Mouse (Mus musculus): ENCODE data around the gene Chchd6.

The Chchd6 gene

DNA sequence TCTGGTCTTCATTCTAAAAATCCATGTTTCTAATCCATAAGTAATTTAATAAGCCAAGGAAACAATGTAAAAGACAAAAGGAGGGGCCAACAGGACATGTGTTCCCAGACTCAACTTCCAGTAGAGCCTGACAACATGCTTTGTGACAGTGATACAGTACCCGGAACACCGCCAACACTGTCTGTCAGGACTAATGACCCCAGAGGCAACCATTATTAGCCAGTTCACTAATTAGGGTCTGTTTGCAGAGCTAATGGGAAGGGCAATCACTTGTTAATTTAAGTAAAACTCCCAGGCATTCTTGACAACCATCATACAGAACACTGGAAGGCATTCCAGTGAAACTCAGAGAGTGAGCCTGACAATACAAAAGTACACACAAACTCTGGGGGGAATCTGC is 193.0 kb downstream of the Chchd6 start:
- no peak for DNase-seq

DNA sequence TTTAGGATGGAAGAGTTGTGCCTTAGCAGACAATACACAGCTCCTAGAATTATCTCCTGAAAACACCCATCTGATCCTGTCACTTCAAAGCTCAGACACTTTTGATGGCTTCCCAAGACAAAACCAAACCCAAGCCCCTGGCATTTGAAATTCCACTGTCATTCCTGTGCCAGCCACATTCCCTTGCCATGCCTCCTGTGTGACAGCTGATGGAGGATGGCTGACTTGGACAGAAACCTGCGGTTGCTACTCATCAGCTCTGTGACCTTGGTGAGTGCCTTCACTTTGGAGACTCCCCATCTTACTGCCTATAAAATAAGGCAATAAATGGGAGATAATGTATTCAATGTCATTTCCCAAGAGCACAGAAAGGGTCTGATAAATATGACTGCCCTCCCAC is 195.9 kb downstream of the Chchd6 start:
- no peak for DNase-seq

DNA sequence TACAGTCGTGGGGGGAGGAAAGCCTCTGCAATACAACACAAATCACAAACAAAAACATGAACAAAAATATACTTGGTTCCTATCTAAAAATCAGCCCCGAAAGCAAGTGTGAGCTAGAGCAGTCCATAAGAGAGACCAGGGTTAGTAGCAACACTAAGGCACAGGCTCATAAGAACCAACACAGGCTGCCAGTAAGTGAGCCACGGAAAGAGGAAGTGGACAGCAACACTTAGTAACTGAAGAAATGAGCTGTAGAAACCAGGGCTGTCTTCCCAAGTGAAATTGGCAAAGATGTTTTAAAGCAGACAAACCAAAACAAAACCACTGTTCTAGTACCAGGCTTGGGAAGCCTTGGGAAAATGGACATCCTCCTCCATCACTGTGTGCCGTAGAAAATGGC is 197.5 kb downstream of the Chchd6 start:
- DNase-seq = no peak

DNA sequence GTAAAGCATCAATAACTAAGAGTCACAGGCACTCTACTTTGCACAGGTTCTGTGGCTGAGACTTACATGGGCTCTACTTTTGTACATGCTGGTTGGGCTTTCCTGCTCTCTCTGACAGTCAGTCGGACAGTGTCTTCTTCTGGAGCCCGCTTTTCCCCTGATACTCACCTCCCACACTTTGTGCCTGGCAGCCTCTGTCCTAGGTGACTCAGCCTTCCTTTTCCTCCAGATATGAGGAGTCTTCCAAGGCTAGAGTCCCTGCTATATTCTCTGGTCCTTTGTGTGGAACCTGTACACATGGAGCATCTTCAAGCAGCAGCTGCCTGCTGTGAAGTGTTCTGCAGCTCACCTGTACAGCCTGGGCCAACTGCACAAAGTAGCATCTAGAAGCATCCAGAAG is 201.6 kb downstream of the Chchd6 start:
- DNase-seq = no peak

DNA sequence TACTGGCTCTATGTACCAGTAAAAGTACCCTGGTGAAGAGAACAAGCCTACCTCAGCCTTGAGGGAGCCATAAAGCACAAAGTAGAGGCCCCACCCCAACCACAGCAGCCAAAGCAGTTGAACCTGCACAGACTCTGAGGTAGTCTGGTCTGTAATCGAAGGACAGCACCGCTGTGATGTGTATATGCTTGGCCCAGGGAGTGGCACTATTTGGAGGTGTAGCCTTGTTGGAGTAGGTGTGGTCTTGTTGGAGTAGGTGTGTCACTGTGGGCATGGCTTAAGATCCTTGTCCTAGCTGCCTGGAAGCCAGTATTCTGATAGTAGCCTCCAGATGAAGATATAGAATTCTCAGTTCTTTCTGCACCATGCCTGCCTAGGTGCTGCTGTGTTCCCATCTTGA is 203.2 kb downstream of the Chchd6 start:
- DNase-seq = no peak

DNA sequence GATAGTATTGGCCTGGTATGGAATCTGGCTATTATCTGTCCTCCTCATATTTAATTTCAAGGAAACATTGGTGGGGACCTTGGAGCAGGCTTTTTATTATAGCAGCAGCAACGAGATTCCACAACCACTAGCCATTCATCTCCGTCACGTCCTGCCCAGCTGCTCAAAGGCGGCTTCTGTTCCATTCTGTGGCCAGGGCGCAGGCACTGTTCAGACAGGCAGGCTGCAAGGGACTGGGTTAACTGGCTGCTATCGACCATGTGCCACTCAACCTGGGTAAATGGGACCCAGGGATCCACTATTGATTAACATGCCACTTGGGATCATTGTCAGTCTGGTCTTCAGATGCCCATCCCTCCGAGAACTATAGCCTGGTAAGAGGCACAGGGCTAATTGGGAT is 205.7 kb downstream of the Chchd6 start:
- no peak for DNase-seq

DNA sequence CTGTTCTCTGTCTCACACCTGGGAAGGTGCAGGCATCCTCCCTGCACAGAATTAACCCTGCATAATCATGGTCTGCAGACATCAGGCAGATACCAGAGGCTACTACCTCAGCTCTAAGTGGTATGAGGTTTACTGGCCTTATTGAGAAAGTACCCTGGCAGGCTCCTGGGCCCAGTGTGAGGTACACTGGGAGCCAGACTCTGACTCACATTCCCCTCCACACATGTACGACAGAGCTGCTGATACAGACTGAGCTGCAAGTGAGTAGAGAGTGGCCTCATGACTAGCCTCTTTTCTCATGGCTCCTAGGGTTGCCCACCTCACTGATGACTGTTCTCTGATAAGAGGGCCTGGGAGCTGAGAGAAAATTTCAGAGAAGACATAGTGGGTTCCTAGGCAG is 208.5 kb downstream of the Chchd6 start:
- DNase-seq = no peak

DNA sequence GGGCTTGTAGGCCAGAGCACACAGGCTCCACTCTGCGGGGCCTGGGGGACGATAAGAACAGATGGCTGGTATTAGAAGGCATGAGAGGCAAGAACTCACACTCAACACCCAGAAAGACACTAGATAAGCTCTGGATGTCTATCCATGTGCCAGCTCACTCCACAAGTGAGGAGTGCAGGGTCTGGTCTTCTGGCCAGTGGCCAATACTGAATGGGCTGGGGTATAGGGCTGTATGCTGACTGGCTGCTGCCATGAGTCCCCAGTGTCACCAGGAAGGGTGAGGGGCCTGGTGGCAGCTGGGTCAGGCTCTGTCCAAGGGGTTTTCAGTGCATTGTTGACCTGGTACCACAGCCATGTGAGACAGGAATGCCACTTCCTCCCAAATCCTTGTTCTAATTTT is 210.8 kb downstream of the Chchd6 start:
- no peak for DNase-seq

DNA sequence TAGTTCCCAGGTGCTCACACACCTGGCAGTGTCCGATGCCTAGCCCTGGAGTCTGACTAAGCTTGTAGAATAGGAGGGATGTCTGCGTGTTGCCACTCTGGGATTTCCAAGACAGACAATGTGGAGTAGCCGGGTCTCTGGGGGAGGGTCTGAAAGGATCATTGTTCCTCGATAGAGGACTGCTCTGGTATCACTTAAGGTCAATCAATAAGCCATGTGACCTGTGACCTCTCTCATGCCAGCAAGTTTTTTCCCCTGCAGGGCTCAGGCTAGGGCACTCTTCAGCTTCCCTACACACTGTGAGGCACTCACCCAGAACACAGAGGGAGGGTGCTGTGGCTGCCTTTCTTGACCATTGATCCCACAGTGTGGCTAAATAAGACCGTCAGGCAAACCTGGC is 213.6 kb downstream of the Chchd6 start:
- DNase-seq = no peak

DNA sequence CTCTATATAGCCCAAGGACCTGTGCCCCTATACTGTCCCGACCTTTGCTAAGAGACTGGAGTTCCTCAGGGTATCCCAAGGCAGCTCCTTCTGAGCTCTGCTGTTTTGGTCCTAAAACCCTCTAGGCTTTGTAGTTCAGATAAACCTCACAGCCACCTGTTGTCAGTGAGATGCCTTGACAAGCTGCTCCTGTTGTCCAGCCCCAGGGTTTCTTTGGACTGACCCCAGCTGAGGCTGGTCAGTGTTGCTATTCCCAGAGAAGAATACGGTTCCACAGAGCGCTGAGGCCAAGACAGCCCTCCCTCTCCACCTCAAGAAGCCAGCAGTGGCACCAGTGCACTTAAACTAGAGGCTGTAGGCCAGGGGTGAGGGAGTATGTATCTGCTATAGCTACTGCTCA is 214.3 kb downstream of the Chchd6 start:
- DNase-seq = no peak

DNA sequence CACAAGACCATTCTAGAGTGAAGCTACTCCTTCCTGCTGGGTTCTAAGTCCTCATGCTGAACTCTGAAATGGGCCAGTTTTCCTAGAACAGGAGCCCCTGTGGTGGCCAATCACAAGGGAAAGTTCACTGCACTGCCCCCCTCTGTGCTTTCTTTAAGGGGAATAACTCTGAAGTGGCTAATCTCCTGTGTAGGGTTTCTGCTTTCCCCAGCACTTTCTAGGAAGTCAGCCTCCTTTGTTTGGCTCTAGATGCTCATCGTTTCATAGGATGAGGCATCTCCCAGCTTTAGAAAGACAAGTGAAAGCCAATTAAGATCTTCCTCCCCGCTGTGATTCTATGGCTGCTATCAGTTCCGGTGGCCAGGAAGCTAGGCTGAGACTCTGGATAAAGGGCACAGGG is 214.7 kb downstream of the Chchd6 start:
- no peak for DNase-seq

DNA sequence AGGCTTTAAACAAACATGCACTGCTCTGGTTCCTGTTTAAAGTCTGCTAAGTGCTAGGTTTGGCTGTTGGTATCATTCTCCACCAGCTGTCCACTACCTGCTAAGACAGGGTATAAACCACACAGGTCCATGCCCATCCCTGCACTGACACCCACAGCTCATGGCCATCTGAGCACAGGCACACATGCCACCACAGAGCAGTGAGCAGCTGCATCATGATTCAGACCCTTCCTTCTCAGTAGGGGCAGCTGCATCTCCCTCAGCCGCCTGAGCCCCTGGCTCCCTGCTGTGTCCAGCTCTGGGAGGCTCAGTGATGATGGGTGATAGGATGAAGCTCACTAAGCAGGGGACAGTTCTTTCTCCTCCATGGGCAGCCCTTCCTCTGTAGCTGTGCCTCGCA is 217.2 kb downstream of the Chchd6 start:
- DNase-seq = no peak

DNA sequence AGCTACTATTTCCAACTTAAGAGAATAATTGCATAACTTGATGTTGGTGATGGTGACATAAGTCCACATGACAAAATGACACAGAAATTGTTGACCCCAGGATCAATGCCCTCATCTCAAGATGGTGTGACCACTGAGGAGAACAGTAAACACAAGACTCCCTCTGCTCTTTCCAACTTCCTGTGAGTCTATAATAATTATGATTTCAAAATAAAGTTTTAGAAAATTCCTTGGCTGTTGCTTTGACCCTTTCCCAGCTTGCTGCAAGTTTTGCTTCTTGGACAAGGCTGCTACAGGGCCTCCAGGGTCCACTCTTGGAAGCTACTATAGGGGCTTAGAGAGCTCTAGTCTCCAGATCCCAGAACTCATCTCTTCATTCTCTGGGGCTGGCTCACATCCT is 226.6 kb downstream of the Chchd6 start:
- no peak for DNase-seq

DNA sequence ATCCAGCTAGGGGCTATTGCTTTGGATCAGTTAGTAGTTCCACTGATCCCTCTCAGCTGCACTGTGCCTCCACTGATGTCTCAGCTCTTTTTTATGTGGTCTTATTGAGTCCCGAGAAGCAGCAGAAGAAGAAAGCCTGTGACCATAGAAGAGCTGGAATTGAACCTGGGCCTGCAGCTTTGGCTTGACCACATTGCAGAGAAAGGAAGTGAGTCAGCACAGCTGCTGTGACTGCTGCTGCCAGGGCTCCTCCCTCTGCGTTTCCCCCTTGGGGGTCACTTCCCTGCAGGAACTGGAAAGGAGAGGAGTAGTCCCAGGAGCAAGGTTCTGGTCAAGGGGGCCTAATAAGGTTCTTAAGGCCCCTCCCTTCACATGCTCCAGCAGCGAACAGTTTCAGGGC is 231.1 kb downstream of the Chchd6 start:
- peak; percentile 38 for DNase-seq

DNA sequence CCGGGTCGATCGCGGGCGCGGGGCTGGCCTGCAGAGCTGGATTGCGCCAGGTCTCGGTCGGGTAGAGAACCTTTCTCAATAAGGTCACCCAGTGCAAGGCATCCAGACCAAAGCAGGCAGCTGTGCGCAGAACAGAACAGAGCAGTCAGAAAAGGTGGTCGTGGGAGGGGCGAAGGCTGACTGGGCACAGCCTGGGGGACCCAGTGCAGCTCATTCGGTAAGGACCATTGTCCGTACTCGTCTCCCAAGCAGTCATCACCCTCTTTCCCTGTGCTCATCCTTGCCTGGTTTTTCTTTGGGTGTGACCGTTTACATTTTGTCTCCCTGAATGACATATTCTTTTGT is 232.4 kb downstream of the Chchd6 start:
- no peak for DNase-seq

DNA sequence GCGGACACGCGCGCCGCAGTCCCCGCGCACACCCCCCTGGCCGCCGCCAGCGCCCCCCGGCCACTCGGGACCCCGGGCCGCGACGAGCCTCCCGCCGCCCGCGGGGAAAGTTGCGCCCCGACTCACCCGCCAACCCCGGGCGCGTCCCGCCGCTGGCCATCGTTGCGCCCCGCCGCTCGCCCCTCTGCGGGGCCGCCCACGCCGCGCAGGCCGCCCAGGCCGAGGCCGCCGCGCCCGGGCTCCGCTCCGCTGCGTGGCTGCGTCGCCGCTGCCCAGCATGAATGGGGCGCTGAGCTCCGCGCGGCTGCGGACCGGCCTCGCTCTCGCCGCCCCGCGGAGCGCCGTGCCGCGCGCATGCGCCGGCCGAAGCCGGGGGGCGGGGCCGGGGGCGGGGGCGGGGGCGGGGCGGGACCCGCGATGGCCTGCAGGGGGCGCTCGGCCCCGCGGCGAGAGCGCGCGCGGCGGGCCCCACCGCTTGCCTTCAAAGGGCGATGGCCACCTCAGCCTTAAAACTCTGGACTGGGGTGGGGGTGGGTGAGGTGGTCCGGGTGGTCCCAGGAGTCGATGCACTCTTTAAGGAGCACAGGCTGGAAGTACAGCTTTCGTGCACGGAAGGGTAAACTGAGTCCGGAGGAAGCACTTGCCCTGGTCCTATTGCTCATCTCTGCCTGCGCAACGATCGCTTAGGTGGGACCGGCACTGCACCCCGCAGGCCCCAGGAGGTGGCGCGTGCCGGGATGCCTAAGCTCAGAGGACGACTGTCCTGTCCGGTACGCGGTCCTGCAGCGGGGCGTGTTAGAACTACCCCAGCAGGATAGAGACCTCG is 233.0 kb downstream of the Chchd6 start, which contains the start of gene Plxna1:
Gene Plxna1, minus strand, starts transcription at position 340 of the 826 bp plus-strand sequence.
- peak; percentile 80 for DNase-seq

DNA sequence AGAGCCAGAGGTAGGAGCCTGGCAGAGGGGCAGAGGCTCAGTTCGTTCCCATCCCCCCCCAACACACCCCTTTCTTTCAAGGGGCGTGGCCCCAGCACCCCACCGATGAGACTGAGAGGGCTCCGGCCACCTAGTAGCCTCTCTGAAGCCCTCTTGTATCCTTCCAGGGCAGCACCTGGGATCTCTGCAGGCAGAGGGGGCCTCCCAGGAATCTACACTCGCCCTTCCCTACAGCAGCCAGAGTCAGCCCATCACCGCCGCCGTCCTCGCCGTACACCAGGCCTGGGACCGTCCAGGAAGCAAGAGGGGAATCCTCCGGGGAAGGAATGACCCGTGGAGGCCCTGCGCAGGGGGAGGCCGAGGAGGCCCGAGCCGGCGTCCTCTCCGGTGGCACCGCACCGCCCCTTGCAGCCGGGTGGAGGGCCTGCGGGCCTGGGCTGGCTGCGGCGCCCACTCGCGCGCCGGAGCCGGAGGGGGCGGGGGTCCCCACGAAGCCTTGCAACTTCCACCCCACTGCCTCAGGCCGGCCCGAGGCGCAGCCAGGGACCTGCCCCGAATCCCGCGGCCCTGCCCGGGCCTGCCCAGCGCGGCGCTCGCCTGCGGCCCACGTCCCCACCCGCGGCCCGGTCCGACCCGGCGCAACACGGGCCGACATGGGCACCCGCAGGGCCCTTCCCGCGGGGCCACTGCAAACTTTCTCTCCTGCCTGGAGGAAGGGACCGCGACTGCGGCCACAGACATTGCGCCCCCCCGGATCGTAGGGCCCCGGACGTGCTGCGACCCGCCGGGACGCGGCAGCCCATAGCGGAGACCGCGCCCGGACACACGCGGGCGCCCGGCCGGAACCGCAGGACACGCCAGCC is 233.8 kb downstream of the Chchd6 start:
- DNase-seq = peak; percentile 67

DNA sequence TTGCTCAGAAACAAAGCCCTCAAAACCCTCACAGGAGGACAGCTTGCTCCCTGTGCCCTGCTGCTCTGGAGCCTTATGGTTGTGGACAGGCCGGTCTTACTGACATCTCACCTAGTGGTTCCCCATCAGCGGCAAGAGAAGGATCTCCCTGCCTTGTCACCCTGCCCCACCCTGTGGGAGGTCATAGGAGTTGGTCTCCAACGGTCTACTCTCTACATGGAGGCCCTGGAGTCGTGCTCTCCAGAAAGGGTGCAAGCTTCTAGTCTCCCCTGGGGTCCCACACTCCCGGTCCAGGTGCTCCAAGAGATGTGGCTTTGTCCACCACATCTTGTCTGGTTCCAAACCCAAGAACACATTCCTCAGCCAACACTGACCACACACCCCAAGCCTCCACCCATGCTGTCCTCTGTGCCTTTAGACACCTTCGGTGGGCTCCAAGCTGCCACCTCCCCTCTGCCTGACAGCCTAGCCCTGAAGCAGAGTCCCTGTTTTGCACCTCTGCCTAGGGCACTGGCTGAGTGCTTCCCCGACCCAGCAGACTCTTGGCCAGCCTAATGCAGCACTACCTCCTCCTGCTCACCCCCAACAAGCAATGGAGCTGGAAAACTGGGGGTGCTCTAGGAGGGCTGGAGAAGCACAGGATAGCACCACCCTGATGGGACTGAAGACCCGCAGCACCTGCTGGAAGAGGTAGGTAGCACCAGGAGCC is 234.6 kb downstream of the Chchd6 start:
- peak; percentile 58 for DNase-seq

DNA sequence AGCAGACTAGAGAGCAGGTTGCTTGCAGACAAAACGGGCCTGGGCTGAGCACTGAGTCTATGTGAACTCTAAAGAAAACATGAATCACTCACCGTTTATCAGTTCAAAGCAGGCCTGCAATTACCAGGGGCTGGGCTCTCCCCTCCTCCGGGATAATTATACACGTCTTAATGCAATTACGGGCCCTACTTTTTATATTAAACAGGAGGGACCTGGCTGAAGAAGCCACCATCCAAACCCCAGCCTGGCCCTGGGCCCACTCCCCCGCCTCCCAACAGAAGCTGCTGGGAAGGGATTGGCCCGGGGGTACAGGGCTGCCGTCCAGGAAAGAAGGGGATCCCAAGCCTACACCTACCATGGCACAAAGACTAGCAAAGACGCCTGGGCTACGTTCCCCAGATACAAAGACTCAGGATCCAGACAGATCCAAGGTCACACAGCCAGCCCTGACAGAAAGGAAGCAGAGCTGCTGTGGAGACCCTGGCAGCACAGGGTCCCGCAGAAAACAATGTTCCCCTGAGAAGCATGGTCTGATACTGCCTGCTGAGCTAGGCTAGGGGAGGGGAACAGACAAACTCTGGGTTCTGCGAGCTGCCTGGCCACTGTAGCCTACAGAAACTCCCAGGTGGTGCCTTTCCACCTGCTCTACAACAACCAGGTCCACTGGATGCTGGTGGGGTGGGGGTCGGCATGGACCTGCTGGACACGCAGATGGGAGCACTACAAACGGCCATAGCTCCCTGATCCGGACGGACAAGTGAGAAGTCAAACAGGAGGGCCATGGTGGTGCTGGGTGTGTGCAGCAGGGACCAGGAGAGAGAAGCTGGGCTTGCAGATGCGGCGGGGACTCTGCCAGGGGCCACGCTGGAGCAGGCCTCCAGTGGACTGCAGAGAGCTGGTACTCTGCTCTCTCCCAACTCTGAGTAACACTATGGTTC is 235.4 kb downstream of the Chchd6 start:
- peak; percentile 49 for DNase-seq

DNA sequence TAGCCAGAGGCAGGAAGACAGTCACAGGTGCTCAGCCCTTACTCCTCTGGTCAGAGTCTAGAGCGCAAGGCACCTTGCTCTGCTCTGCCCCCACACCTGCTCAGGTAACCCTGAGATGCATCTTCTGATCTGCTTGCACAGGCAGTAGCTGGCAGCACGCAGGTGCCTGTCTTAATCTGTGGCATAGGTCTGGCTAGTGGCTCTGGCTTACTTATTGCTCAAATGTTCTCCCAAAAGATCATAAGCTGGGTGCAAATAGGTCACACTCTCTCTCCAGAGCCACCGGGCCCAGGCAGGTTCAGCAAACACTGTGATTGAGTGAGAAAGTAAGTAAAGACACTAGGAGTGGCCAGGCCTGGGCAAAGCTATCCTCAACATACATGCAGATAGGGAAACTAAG is 236.3 kb downstream of the Chchd6 start:
- DNase-seq = peak; percentile 28

DNA sequence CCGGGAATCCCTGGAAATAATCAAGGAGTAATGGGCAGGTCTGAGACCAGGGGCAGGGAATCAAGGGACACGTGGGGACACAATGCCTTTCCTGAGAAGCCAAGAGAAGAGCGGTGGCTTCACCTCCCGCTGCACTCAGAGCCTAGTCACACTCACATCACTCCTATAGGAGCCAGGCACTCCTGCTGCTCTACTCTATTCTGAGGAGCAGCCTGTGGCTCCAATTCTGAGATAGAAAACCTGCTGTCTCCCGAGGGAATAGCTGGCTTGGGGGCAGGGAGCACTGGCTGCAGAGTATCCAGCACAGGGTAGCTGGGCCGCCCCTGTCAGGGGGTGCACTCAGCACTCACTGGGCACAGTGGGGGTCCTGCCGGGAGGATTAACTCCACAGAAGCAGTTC is 239.8 kb downstream of the Chchd6 start:
- DNase-seq = peak; percentile 34

DNA sequence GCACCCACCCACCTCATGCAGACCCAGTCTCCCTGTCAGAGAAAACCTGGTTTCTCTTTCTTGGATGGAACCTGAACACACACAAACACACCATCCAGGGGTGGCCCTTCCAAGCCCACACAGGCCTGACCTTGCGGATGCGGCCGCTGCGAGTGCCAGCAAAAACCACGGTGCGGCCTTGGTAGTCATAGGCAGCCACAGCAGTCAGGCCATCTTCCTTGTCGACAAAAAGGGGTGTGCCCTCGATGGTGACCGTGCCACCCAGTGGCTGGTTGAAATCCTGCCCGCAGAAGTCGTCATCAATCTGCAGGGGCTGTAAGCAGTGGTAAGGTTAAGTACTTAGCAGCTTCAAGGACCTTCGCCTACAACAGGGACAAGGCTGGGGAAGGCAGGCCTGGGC is 240.7 kb downstream of the Chchd6 start:
- DNase-seq = peak; percentile 22

Data from cerebellum, adult 11-12 months (tissue).